10 mouse cellular contexts compared by ENCODE assay signal in the genomic region with DNA sequence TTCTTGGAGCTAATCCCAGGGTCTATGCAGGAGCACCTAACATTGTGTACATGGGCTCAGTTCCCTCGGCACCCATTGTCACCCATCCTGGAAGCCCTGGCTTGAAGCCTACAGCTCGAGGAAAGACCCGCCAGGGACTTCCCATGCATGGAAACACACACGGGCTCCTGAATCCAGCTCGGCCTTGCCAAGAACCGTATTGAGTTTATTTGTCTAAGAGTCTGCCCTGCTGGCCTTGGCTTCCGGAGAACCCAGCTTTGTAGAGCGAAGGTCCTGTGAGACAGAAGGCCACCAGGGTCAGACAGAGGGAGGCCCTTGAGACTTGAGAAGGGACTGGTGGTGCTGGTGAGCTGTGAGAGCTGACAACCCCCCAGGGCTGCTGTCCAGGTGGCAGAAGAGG.
DNase-seq lines count a peak whose midpoint lies in the region; ATAC-seq and TF ChIP-seq lines count a peak whose summit lies in the region.
"Had no signal": no experiment of that assay in that cellular context is flagged by ENCODE, and none has a peak within 500 bp of the region (broad histone marks: within the 10 kb centered on the region; RNA-seq: fewer than 3 reads in every experiment).

No protein-coding gene starts in this region.

- TF ChIP-seq CTCF in layer of hippocampus, adult 2 months (conservative IDR thresholded peaks at IDR 0.05), result no peak

- DNase-seq in layer of hippocampus, adult 2 months (ENCODE audit: low spot score in 2 of 2), result no peak
- DNase-seq in layer of hippocampus, adult 18-20 months (ENCODE audit: low spot score in 2 of 2), result no peak
- DNase-seq in adrenal gland, postnatal 36 days, result peak; percentile 64 to 66
- DNase-seq in kidney, adult 8-10 months, result peak; percentile 70 to 81
- DNase-seq in lung, postnatal 10 days, result peak; percentile 82
- DNase-seq in frontal cortex, postnatal 14 days (ENCODE audit: low spot score in 2 of 2), result no peak
- no peak for DNase-seq in natural killer cell, adult 2 months (ENCODE audit: low spot score in 2 of 2)

- H3K27ac ChIP-seq in layer of hippocampus, adult 2 months, result peak overlapping the region; percentile 18; the same call in 1 of the 2 replicates
- H3K27ac ChIP-seq: intestine, embryonic 15.5 days; limb, embryonic 10.5 days had no signal

- no peak overlapping the region for H3K4me3 ChIP-seq in layer of hippocampus, adult 2 months
- H3K4me3 ChIP-seq: intestine, embryonic 15.5 days; limb, embryonic 10.5 days had no signal

- no peak for ATAC-seq in frontal cortex, adult (ENCODE audit: low TSS enrichment)
- ATAC-seq: intestine, embryonic 15.5 days had no signal

Comparison
In these comparisons a context has a peak if more than half of its experiments do, and no peak if none do; other contexts are left out.
1. DNase-seq: peak in adrenal gland, postnatal 36 days (2 of 2), kidney, adult 8-10 months (2 of 2) and lung, postnatal 10 days (single experiment); none in layer of hippocampus, adult 2 months (0 of 2), layer of hippocampus, adult 18-20 months (0 of 2), frontal cortex, postnatal 14 days (0 of 2) and natural killer cell, adult 2 months (0 of 2).